Mouse (Mus musculus) embryonic facial prominence, embryonic 11.5 days (tissue): ENCODE measurements around the gene St3gal6. TPM values are rescaled to one million over a fixed set of nuclear protein-coding genes. Genes with fewer than 3 reads are reported as not detected.

ENCODE experiments used
- ATAC-seq: fragments of 200-750 bp; cut with Nextera tagmentation; replicated peaks from 2 replicates; pipeline ENCODE4 v1.8.0; 2017; ENCODE audit warnings: low read depth; ENCODE audit not compliant: insufficient number of reproducible peaks, low FRiP score, low TSS enrichment
- DNase-seq: peaks from one replicate; pipeline ENCODE4 v3.0.0-alpha.2; 2015; ENCODE audit warnings: low spot score
- H3K27ac ChIP-seq: fragments of 300-500 bp; sonication (generic); replicated peaks from 2 replicates; pipeline ENCODE4 v1.5.1; 2014; ENCODE audit warnings: mild to moderate bottlenecking, low read depth, low read length, control low read depth
- H3K27me3 ChIP-seq: fragments of 300-500 bp; sonication (generic); 2 replicates; pipeline ENCODE4 v1.6.1; 2014; ENCODE audit warnings: mild to moderate bottlenecking, low read length, moderate library complexity, mixed read lengths; ENCODE audit not compliant: control insufficient read depth, insufficient read depth
- H3K36me3 ChIP-seq: fragments of 300-500 bp; sonication (generic); replicated peaks from 2 replicates; pipeline ENCODE4 v1.6.1; 2014; ENCODE audit warnings: low read depth, mild to moderate bottlenecking, low read length, moderate library complexity, mixed read lengths; ENCODE audit not compliant: control insufficient read depth, insufficient read depth
- H3K4me1 ChIP-seq: fragments of 300-500 bp; sonication (generic); 2 replicates; pipeline ENCODE4 v1.6.1; 2014; ENCODE audit warnings: low read length, mixed read lengths; ENCODE audit not compliant: control insufficient read depth, insufficient read depth
- H3K4me2 ChIP-seq: fragments of 300-500 bp; sonication (generic); 2 replicates; pipeline ENCODE4 v1.6.1; 2014; ENCODE audit warnings: low read depth, mild to moderate bottlenecking, control low read depth, low read length, moderate library complexity
- H3K4me3 ChIP-seq: fragments of 300-500 bp; sonication (generic); 2 replicates; pipeline ENCODE4 v1.5.1; 2014; ENCODE audit warnings: low read depth, low read length, control low read depth
- H3K9ac ChIP-seq: fragments of 300-500 bp; sonication (generic); replicated peaks from 2 replicates; pipeline ENCODE4 v1.6.1; 2014; ENCODE audit warnings: mild to moderate bottlenecking, control low read depth, low read length
- H3K9me3 ChIP-seq: fragments of 300-500 bp; sonication (generic); replicated peaks from 2 replicates; pipeline ENCODE4 v1.6.1; 2016; ENCODE audit warnings: mild to moderate bottlenecking, low read length, inconsistent platforms, mixed read lengths; ENCODE audit not compliant: control insufficient read depth
- WGBS: fragments of 180-500 bp; shearing (Covaris S2); extraction: QIAGEN DNeasy Blood & Tissue Kit; methylation state at CpG from one replicate; pipeline ENCODE4 v1.1.7; 2014; 5-methylcytosine and 5-hydroxymethylcytosine counted together
- polyA plus RNA-seq: library from polyadenylated mRNA; unstranded; fragments of >200 nt; fragmentation: Nextera tagmentation; extraction: Ambion mirVana; gene quantifications from 2 replicates; pipeline ENCODE4 v1.2.1, GENCODE M21; 2014

Gene St3gal6
- polyA plus RNA-seq, 1 experiment from 2014 or later = 9.9 TPM

DNA sequence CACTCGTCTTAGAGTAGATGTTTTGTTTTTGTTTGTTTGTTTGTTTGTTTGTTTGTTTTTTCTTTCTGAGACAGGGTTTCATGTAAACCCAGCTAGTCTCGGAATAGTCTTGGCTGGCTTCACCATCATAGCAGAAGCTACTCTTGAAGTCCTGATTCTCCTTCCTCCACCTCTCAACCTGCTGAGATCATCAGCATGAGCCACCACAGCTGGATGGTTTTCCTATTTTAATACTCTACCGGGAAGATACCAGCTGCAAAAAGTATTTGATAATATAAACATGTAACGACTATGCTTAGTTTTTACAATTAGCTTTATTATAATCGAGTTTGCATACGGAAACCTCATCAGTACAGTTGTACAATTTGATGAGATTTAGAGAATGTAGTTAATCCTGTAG lies 21.5 kb downstream of the St3gal6 start:
- no peak for DNase-seq
- H3K9ac ChIP-seq = no peak overlapping the region
- H3K27ac ChIP-seq = no peak overlapping the region

GRCm38 (mm10) chr16:58501760-58502301 lies 22.2 kb downstream of the St3gal6 start:
- H3K4me2 ChIP-seq = no peak overlapping the region
- 40% methylated on average over 6 of the region's 6 CpGs for WGBS
- no peaks in the 10 kb centered on the region for H3K9me3 ChIP-seq
- DNase-seq (no peak), ATAC-seq (no peak)
- H3K27ac ChIP-seq = no peak overlapping the region
- H3K36me3 ChIP-seq = no peaks in the 10 kb centered on the region
- no peak overlapping the region for H3K4me3 ChIP-seq
- H3K9ac ChIP-seq = no peak overlapping the region
- H3K4me1 ChIP-seq = no peaks in the 10 kb centered on the region
- H3K27me3 ChIP-seq = no peaks in the 10 kb centered on the region

More for the DNA sequence above, 21.5 kb downstream of the St3gal6 start:
- H3K27me3 ChIP-seq = no peaks in the 10 kb centered on the region
- 77% methylated on average over 6 of the region's 6 CpGs for WGBS
- no peaks in the 10 kb centered on the region for H3K9me3 ChIP-seq
- no peak overlapping the region for H3K4me3 ChIP-seq
- H3K36me3 ChIP-seq = no peaks in the 10 kb centered on the region
- ATAC-seq = no peak
- H3K4me1 ChIP-seq = no peaks in the 10 kb centered on the region
- H3K4me2 ChIP-seq = no peak overlapping the region

DNA sequence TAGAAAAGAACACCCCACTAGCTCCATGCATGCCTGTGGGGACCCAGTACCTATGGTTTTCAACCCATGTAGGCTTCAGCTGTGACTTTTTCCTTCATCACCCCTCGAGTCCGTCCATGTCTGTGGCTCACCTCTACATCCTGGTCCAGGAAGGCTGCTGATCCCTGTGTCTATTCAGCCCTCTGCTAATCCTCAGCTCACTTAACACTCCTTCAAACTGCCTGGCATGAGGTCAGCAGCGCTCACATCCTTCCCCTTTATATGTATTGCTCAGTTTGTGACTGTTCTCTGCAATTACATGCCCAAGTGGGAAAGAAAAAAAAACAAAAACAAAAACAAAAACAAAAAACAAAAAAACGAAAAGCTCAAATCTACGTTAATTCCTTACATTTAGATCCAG lies 24.4 kb downstream of the St3gal6 start:
- WGBS = 73% methylated on average over 5 of the region's 5 CpGs
- Histone ChIP-seq H3K4me3 (no peak overlapping the region), H3K4me1 (no peaks in the 10 kb centered on the region), H3K4me2 (no peak overlapping the region), H3K36me3 (no peaks in the 10 kb centered on the region), H3K9ac (no peak overlapping the region), H3K27ac (no peak overlapping the region), H3K9me3 (no peaks in the 10 kb centered on the region), H3K27me3 (no peaks in the 10 kb centered on the region)
- ATAC-seq (no peak), DNase-seq (no peak)

DNA sequence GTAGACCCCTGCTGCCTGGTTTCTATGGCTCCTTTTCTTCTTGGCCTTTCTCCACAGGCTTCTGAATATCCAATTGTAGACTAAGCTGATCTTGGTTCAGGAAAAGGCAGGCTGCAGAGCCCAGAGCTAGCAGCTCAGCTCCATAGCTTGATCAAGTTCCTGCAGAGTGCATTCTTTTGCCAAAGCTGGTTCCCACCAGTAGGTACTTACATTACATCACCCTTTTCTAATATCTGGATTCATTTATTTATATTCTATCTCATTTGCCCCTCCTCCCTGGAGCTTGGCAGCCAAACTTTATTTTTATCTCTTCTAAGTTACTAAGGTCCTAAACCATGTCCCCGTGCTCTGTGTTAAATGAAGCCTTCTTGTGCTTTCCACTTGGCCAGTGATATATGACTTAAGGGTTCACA lies 24.9 kb downstream of the St3gal6 start:
- no peaks in the 10 kb centered on the region for H3K9me3 ChIP-seq
- no peaks in the 10 kb centered on the region for H3K4me1 ChIP-seq
- H3K27me3 ChIP-seq = no peaks in the 10 kb centered on the region
- H3K4me2 ChIP-seq = no peak overlapping the region
- no peak overlapping the region for H3K9ac ChIP-seq
- no peaks in the 10 kb centered on the region for H3K36me3 ChIP-seq
- ATAC-seq (no peak), DNase-seq (no peak)
- no peak overlapping the region for H3K27ac ChIP-seq
- H3K4me3 ChIP-seq = no peak overlapping the region
- WGBS = 78% methylated on average over 1 of the region's 1 CpGs

GRCm38 (mm10) chr16:58497886-58498713 lies 25.9 kb downstream of the St3gal6 start:
- Histone ChIP-seq H3K36me3 (no peaks in the 10 kb centered on the region), H3K27me3 (no peaks in the 10 kb centered on the region), H3K9ac (no peak overlapping the region), H3K4me2 (no peak overlapping the region), H3K4me1 (no peaks in the 10 kb centered on the region), H3K4me3 (no peak overlapping the region), H3K9me3 (no peaks in the 10 kb centered on the region), H3K27ac (no peak overlapping the region)
- 83% methylated on average over 9 of the region's 9 CpGs for WGBS
- DNase-seq (no peak), ATAC-seq (no peak)

DNA sequence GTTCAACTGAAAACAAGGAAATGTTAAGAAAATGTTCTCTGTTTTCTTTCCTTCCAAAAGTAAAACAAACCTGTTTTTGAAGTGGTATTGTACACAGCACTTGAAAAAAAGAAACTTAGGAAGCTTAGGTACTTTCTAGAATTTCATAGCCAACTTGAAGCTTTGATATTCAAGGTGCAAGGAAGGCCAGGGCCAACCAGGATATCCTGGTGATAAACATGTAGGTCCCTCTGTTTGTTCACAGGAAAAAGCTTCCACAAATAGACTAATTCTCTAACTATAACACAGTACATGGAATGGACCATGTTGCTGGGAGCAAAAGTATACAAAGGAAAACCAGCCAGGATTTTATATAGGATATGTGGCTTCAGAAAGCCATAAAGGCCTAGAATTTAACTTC lies 27.3 kb downstream of the St3gal6 start:
- H3K27ac ChIP-seq = no peak overlapping the region
- H3K27me3 ChIP-seq = no peaks in the 10 kb centered on the region
- H3K9ac ChIP-seq = no peak overlapping the region
- no peak for DNase-seq
- no peak overlapping the region for H3K4me3 ChIP-seq
- no peaks in the 10 kb centered on the region for H3K4me1 ChIP-seq
- no peaks in the 10 kb centered on the region for H3K9me3 ChIP-seq
- H3K4me2 ChIP-seq = no peak overlapping the region
- no peaks in the 10 kb centered on the region for H3K36me3 ChIP-seq
- no peak for ATAC-seq

- H3K4me1 ChIP-seq = no peaks in the 10 kb centered on the region
- H3K4me2 ChIP-seq = no peak overlapping the region
- H3K9ac ChIP-seq = no peak overlapping the region
- 87% methylated on average over 6 of the region's 6 CpGs for WGBS
- ATAC-seq (no peak), DNase-seq (no peak)
- H3K27ac ChIP-seq = no peak overlapping the region
- H3K9me3 ChIP-seq = no peaks in the 10 kb centered on the region
- no peaks in the 10 kb centered on the region for H3K27me3 ChIP-seq
- no peak overlapping the region for H3K4me3 ChIP-seq
- H3K36me3 ChIP-seq = no peaks in the 10 kb centered on the region
These were observed 36.2 kb downstream of the St3gal6 start for GRCm38 (mm10) chr16:58487861-58488260.

DNA sequence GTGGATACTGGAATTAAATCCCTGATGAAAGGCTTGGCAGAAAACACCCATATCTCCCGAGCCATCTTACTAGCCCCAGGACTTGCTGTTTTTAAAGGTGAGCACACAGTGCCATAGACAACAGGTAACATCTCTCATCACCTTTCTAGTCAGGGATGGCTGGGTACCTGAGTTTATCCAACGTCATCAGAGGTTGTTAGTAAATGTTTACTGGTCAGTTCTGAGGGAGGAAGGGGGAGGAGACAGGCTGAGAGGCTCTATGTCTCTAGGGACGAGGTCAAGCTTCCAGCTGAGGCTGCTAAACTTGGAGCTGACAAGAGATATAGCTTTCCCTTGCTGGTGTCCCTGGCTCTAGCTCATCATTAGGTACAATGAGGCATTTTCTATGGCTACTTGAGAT lies 41.7 kb downstream of the St3gal6 start:
- ATAC-seq (no peak), DNase-seq (no peak)
- H3K4me1 ChIP-seq = no peaks in the 10 kb centered on the region
- H3K4me3 ChIP-seq = no peak overlapping the region
- H3K27ac ChIP-seq = no peak overlapping the region
- 70% methylated on average over 3 of the region's 3 CpGs for WGBS
- no peak overlapping the region for H3K4me2 ChIP-seq
- H3K9ac ChIP-seq = no peak overlapping the region
- no peaks in the 10 kb centered on the region for H3K27me3 ChIP-seq
- no peaks in the 10 kb centered on the region for H3K9me3 ChIP-seq
- H3K36me3 ChIP-seq = no peaks in the 10 kb centered on the region
